Mouse (Mus musculus): ENCODE measurements around the gene Cnfn. TPM values are rescaled to one million over a fixed set of nuclear protein-coding genes. Genes with fewer than 3 reads are reported as not detected.

The Cnfn gene
- polyA plus RNA-seq, 1 experiment from 2014 or later = 2.7 TPM

DNA sequence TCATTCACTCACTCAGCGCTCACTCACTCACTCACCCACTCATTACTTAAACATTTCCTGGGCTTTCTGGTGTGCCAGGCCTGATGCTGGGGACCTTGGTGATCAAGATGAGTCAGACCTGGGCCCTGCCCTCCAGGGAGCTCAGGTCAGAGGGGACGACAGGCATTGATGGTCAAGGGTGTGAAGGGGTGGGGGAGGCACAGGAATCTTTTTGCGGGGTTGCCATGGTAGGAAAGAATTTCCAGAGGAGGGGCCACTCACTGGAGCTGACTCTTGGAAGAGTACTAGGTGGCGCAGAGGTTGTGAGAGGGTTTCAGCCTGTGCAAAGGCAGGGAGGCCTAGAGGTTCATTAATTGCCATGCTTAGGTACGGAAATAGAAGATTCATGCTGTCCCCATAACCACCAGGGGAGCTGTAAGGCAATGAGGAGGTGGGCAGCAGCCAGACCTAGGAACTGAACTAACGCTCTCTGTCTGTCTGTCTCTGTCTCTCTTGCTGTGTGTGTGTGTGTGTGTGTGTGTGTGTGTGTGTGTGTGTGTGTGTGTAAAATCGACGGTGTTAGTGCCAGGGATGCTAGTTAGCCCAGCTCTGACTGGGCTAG, 7.7 kb upstream of the Cnfn start:
- peak overlapping the region; percentile 38 for H3K4me3 ChIP-seq (replicated peaks)
- 44% methylated on average over 8 of the region's 8 CpGs for WGBS
- H3K27ac ChIP-seq = no peak overlapping the region
- no peaks in the 10 kb centered on the region for H3K9me3 ChIP-seq (replicated peaks)
- H3K9ac ChIP-seq = peak overlapping the region; percentile 1; the same call in 1 of the 2 replicates
- H3K27me3 ChIP-seq = no peaks in the 10 kb centered on the region
- no peak for ATAC-seq (replicated peaks; ENCODE audit: low FRiP score)
- H3K4me1 ChIP-seq = peaks cover 31% of the 10 kb centered on the region
- H3K36me3 ChIP-seq = peaks cover 13% of the 10 kb centered on the region
- peak overlapping the region; percentile 58 for H3K4me2 ChIP-seq

DNA sequence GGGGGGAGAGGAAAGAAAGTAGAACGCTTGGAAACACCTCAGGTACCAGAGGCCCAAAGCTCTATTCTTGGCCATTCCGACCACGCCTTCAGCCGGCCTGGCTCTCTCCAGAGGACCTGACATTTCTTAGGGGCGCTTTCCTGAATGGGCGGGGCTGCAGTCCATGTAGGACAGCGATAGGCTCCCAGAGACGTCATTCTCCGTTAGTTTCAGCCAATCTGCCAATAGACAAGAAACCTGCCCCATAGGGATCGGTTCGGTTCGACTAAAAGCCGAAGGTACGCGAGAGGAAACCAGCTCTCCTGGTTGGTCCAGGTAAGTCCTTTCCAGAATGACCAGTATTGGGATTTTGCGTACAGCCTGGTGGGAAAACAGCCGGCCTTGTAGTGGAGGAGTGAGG, 7.0 kb upstream of the Cnfn start:
- Histone ChIP-seq H3K4me1 (peaks cover 31% of the 10 kb centered on the region), H3K36me3 (peaks cover 7% of the 10 kb centered on the region), H3K4me3 (replicated peaks) (peak overlapping the region; percentile 38), H3K27me3 (no peaks in the 10 kb centered on the region), H3K27ac (no peak overlapping the region), H3K9ac (no peak overlapping the region; the same call in 1 of the 2 replicates), H3K4me2 (peak overlapping the region; percentile 58), H3K9me3 (replicated peaks) (no peaks in the 10 kb centered on the region)
- peak; percentile 66 for ATAC-seq (replicated peaks; ENCODE audit: low FRiP score)
- 6% methylated on average over 17 of the region's 17 CpGs for WGBS

DNA sequence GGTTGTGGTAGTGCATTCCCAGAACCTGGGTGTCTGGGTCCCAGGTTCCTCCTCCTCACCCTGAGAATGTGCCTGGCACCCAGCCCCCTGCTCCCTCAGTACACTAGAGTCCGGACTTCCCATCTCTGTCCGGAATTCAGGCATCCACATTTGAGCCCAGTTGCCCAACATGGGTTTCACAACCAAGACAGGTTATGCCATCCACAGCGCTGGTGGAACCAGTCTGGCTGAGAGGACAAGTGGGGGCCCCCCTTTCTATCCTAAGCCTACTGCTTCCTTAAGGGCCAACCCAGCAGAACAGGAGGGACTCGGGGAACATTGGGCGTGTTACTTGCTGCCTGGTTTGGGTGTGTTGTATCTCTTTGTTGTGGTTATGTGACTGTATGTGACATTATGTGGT, 2.9 kb upstream of the Cnfn start:
- H3K36me3 ChIP-seq = no peaks in the 10 kb centered on the region
- no peak for ATAC-seq (replicated peaks; ENCODE audit: low FRiP score)
- peaks cover 34% of the 10 kb centered on the region for H3K4me1 ChIP-seq
- 88% methylated on average over 5 of the region's 5 CpGs for WGBS
- no peak overlapping the region for H3K4me2 ChIP-seq
- no peak overlapping the region for H3K27ac ChIP-seq
- peaks cover 34% of the 10 kb centered on the region for H3K27me3 ChIP-seq
- no peak overlapping the region for H3K4me3 ChIP-seq (replicated peaks)
- H3K9me3 ChIP-seq (replicated peaks) = no peaks in the 10 kb centered on the region
- no peak overlapping the region for H3K9ac ChIP-seq

DNA sequence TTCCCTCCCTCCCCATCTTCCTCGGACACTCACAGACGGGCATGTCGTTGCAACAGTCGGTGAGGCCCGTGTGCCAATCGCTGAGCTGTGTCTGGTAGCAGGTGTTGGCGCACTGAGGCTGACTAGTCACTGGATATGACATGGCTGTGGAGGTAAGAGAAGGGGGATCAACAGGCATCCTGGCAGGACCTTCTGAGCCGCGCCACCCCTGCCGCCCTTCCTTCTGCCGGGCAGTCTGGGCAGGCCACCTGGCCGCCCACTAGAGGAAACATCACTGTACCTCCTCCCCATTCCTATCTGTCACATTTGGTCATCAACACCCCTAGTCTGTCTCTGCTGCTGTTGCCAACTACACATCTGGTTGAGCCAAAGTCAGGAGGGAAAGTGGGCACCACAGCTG, 1.2 kb downstream of the Cnfn start:
- ATAC-seq (replicated peaks; ENCODE audit: low FRiP score) = no peak
- no peak overlapping the region for H3K27ac ChIP-seq
- H3K36me3 ChIP-seq = peaks cover 12% of the 10 kb centered on the region
- H3K4me3 ChIP-seq (replicated peaks) = peak overlapping the region; percentile 25
- peaks cover 23% of the 10 kb centered on the region for H3K4me1 ChIP-seq
- no peak overlapping the region for H3K9ac ChIP-seq
- peak overlapping the region; percentile 52 for H3K4me2 ChIP-seq
- H3K27me3 ChIP-seq = peaks cover 49% of the 10 kb centered on the region
- WGBS = 17% methylated on average over 12 of the region's 12 CpGs
- H3K9me3 ChIP-seq (replicated peaks) = no peaks in the 10 kb centered on the region

DNA sequence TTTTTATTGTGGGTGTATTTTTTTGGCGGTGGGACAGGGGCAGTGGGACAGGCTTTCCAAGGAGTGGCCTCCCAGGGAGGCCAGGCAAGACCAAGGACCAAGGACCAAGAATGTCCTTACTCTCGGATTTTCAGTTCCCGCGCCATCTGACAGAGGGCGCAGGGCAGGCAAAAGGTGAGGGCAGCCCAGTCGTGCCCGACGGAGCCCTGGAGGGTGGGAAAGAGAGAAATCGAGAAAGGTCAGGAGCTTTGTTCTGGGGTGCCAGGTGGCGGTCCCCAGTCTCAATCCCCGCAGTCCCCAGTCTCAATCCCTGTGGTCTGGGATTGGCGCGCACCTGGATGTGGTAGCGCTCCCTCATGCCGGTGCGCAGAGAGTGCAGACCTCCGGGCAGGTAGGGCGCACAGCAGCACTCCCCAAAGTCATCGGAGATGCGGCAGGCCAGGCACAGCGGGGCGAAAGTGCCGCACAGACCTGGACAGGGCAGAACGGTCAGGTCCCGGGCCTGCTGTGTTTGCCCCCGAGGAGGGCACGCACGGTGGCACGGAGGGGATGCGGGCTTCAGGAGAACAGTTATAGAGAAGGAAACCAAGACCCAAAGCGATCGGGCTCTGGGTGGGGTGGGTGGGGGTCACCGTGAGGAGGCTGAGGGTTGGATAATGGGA, 1.8 kb downstream of the Cnfn start:
- Histone ChIP-seq H3K4me2 (peak overlapping the region; percentile 52), H3K9ac (no peak overlapping the region), H3K4me1 (peaks cover 23% of the 10 kb centered on the region), H3K9me3 (replicated peaks) (no peaks in the 10 kb centered on the region), H3K4me3 (replicated peaks) (peak overlapping the region; percentile 25), H3K36me3 (peaks cover 17% of the 10 kb centered on the region), H3K27me3 (peaks cover 49% of the 10 kb centered on the region), H3K27ac (no peak overlapping the region)
- ATAC-seq (replicated peaks; ENCODE audit: low FRiP score) = 0 out of 2 replicates have a peak, but pooled peaks have one; percentile 17
- WGBS = 1% methylated on average over 33 of the region's 33 CpGs

DNA sequence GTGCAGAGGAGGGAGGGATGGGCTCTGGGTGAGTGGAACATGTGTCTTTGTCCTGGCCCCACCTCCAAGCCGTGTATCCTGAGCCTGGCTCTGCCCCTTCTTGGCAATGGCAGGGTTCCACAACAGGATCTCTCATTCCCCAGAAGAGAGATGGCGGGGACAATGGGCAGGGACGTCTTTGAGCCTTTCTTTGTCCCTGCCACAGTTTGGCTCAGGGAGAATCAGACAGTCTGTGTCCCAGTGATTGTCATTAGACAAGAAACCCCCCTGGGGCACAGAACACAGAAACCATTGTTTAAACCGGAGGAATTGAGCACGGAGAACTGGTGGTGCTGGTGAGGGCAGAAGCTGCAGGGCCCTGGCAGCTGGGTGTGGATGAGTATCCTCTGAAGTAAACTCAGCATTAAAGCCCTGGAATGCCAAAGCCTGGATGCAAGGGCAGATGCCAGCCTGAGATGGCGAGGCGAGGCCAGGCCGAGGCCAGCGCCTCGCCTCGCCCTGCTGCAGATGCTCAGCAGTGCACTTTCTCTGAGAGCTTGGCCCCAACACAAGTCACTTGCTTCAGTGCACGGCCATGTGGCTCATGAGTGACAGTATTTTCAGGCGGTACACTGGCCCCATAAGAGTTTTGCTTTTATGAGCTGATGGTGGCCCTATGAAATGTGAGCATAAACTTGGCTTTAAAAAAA, 3.4 kb downstream of the Cnfn start:
- H3K36me3 ChIP-seq = peaks cover 34% of the 10 kb centered on the region
- peaks cover 49% of the 10 kb centered on the region for H3K27me3 ChIP-seq
- no peak overlapping the region for H3K4me2 ChIP-seq
- H3K9ac ChIP-seq = no peak overlapping the region
- no peaks in the 10 kb centered on the region for H3K9me3 ChIP-seq (replicated peaks)
- no peak overlapping the region for H3K4me3 ChIP-seq (replicated peaks)
- H3K27ac ChIP-seq = no peak overlapping the region
- ATAC-seq (replicated peaks; ENCODE audit: low FRiP score) = no peak
- WGBS = 53% methylated on average over 13 of the region's 13 CpGs
- peaks cover 23% of the 10 kb centered on the region for H3K4me1 ChIP-seq

DNA sequence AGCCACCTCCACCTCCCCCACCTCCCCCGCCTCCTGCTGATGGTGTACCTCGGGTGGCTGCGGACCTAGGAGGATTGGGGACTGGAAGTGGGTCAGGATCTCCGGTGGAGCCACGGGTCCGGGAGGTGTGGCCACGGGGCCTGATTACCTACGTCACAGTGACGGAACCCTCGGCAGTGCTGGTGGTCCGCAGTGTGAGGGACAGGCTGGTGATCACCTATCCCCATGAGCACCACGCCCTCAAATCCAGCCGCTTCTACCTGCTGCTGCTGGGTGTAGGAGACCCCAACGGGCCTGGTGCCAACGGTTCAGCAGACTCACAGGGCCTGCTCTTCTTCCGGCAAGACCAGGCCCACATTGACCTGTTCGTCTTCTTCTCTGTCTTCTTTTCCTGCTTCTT, 5.9 kb downstream of the Cnfn start:
- no peak for ATAC-seq (replicated peaks; ENCODE audit: low FRiP score)
- Histone ChIP-seq H3K27ac (no peak overlapping the region), H3K4me3 (replicated peaks) (no peak overlapping the region), H3K9me3 (replicated peaks) (no peaks in the 10 kb centered on the region), H3K9ac (no peak overlapping the region), H3K27me3 (peaks cover 28% of the 10 kb centered on the region), H3K4me2 (no peak overlapping the region), H3K36me3 (peaks cover 58% of the 10 kb centered on the region), H3K4me1 (peaks cover 12% of the 10 kb centered on the region)
- WGBS = 93% methylated on average over 17 of the region's 17 CpGs

DNA sequence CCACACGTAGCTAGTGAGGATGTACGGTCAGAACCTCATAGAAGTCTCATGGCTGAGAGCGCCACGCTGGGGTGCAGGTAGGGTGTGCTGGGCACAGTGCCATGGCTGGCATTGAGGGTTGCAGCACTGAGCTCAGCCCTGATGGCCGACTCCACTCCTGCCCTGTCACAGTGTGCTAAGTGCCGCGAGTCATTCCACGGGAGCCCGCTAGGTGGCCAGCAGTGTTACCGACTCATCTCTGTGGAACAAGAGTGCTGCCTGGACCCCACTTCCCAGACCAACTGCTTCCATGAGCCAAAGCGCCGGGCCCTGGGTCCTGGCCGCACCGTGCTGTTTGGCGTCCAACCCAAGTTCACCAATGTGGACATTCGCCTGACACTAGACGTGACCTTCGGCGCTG, 6.4 kb downstream of the Cnfn start:
- H3K4me3 ChIP-seq (replicated peaks) = no peak overlapping the region
- peaks cover 23% of the 10 kb centered on the region for H3K27me3 ChIP-seq
- H3K4me1 ChIP-seq = peaks cover 7% of the 10 kb centered on the region
- 87% methylated on average over 19 of the region's 19 CpGs for WGBS
- H3K9me3 ChIP-seq (replicated peaks) = no peaks in the 10 kb centered on the region
- H3K27ac ChIP-seq = no peak overlapping the region
- H3K36me3 ChIP-seq = peaks cover 61% of the 10 kb centered on the region
- no peak overlapping the region for H3K4me2 ChIP-seq
- H3K9ac ChIP-seq = no peak overlapping the region
- no peak for ATAC-seq (replicated peaks; ENCODE audit: low FRiP score)

DNA sequence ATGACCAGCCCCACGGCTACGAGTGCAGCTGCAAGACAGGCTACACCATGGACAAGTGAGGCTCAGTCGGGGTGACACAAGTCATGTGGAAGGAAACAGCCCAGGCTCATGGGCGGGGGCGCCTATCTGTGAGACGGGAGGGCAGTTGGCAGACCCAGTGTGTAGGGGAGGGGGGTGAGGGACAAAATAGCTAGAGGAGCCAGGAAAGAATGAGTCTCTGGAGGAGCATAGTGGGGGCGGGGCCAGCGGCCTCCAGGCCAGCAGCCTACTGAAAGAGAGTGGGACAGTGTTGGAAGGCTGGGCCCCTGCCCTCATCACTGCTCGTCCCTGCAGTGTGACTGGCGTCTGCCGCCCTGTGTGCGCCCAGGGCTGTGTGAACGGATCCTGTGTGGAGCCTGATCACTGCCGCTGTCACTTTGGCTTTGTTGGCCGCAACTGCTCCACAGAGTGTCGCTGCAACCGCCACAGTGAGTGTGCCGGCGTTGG, 10.8 kb downstream of the Cnfn start:
- ATAC-seq (replicated peaks; ENCODE audit: low FRiP score) = no peak
- no peaks in the 10 kb centered on the region for H3K4me1 ChIP-seq
- no peak overlapping the region for H3K4me2 ChIP-seq
- peaks cover 91% of the 10 kb centered on the region for H3K36me3 ChIP-seq
- no peak overlapping the region for H3K4me3 ChIP-seq (replicated peaks)
- 82% methylated on average over 19 of the region's 19 CpGs for WGBS
- no peaks in the 10 kb centered on the region for H3K9me3 ChIP-seq (replicated peaks)
- H3K27ac ChIP-seq = no peak overlapping the region
- no peak overlapping the region for H3K9ac ChIP-seq
- H3K27me3 ChIP-seq = no peaks in the 10 kb centered on the region

DNA sequence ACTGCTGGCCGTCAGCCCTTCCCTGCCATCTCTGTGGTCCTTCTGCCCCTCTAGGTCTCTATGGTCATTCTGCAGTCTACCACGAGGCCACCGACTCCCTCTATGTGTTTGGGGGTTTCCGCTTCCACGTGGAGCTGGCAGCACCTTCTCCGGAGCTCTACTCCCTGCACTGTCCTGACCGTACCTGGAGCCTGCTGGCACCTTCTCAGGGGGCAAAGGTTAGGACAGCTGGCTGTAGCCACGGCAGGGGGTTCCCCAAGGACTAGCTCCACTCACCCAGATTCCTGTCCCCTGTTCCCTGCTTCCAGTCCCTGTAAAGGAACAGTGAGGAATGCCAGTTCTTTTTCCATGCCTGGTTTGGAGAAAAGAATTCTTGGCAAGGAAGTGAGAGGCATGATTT, 20.7 kb downstream of the Cnfn start:
- Histone ChIP-seq H3K4me1 (no peaks in the 10 kb centered on the region), H3K27me3 (no peaks in the 10 kb centered on the region), H3K9me3 (replicated peaks) (no peaks in the 10 kb centered on the region; the same call in 1 of the 2 replicates), H3K36me3 (peaks cover 96% of the 10 kb centered on the region), H3K27ac (no peak overlapping the region), H3K4me2 (no peak overlapping the region), H3K9ac (no peak overlapping the region), H3K4me3 (replicated peaks) (no peak overlapping the region)
- ATAC-seq (replicated peaks; ENCODE audit: low FRiP score) = no peak
- 85% methylated on average over 8 of the region's 8 CpGs for WGBS

DNA sequence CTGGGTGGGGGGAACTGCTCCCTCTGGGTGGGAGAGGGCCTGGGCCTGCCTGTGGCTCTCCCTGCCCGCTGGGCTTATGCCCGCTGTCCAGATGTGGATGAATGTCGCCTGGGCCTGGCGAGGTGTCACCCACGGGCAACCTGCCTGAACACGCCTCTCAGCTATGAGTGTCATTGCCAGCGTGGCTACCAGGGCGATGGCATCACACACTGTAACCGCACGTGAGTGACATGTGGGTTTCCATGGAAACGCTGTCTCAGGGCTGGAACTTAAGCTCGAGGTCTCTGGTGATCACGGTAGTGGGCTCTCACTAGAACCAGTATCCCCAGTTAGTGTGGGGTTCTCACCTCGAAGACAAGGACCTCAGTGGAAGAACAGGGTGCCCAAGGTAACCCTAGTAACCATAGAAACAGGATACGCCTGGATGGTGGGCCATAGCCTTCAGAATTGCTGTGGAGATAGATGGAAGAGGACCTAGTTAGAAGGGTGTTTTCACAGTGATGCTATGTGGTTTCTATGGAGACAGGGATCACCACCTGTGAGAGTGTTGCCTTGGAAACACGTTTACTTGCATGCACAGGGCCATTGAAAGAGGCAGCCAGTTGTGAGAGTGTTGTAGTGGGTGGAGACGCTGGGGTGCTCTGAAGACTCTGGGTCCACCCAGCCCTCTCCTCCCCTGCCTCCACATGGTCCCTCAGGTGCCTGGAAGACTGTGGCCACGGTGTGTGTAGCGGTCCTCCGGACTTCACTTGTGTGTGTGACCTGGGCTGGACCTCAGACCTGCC, 28.3 kb downstream of the Cnfn start:
- Histone ChIP-seq H3K27ac (no peak overlapping the region), H3K4me3 (replicated peaks) (no peak overlapping the region), H3K27me3 (no peaks in the 10 kb centered on the region), H3K4me1 (no peaks in the 10 kb centered on the region), H3K36me3 (peaks cover 83% of the 10 kb centered on the region), H3K4me2 (no peak overlapping the region), H3K9ac (no peak overlapping the region), H3K9me3 (replicated peaks) (no peaks in the 10 kb centered on the region)
- ATAC-seq (replicated peaks; ENCODE audit: low FRiP score) = no peak
- WGBS = 83% methylated on average over 18 of the region's 20 CpGs

DNA sequence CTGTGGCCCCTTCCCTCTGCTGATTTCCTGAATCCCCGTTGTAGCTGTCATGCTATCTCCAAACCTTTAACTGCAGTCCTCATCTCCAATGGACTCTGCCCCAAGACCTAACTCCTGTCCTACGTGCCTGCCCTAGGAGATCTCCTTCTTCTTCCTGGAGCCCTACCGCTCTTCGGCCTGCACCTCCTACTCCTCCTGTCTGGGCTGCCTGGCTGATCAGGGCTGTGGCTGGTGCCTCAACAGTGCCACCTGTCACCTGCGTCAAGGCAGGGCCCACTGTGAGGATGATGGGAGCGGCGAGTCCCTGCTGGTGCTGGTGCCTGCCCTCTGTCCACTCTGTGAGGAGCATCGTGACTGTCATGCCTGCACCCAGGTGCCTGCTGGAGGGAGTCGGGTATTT, 30.2 kb downstream of the Cnfn start:
- Histone ChIP-seq H3K9me3 (replicated peaks) (no peaks in the 10 kb centered on the region), H3K4me3 (replicated peaks) (no peak overlapping the region), H3K36me3 (peaks cover 85% of the 10 kb centered on the region), H3K27ac (no peak overlapping the region), H3K4me1 (no peaks in the 10 kb centered on the region), H3K4me2 (no peak overlapping the region), H3K9ac (no peak overlapping the region), H3K27me3 (no peaks in the 10 kb centered on the region)
- no peak for ATAC-seq (replicated peaks; ENCODE audit: low FRiP score)
- WGBS = 92% methylated on average over 9 of the region's 9 CpGs
